Mouse (Mus musculus): Measurements from ENCODE around the gene Rai1. TPM values are rescaled to one million over a fixed set of nuclear protein-coding genes. Genes with fewer than 3 reads are reported as not detected.
A peak's percentile ranks its signal among the peaks of the same experiment; 100 is the strongest.

Gene Rai1
- polyA plus RNA-seq, 1 experiment from 2014 or later: 28.5 TPM

DNA sequence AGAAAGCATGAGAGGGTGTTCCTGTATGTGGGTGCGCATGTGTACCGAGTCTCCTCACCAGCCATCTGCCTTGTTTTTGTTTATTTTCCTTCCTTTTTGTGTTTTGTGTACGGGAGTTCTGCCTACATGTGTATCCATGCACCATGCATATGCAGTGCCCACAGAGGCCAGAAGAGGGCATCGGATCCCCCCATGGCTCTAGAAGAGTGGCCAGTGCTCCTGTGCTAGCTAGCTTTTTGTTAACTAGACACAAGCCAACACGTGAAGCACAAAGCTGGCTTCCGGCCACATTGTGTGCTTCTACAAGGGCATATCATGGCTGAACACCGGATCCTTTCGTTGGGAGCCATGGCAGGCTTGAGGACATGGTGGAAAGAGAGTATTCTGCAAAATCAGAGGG lies 34.2 kb upstream of the Rai1 start:
- H3K4me2 ChIP-seq (ENCODE audit: low read depth, low read length, severe bottlenecking): no peak overlapping the region
- H3K27me3 ChIP-seq (ENCODE audit: control insufficient read depth, insufficient read depth, low read length): no peaks in the 10 kb centered on the region; the same call in 1 of the 2 replicates
- whole genome bisulfite sequencing: 37% methylated on average over 8 of the region's 8 CpGs
- DNase-seq (ENCODE audit: low spot score) (peak; percentile 84), ATAC-seq (replicated peaks; ENCODE audit: low FRiP score) (no peak)
- no peaks in the 10 kb centered on the region for H3K4me1 ChIP-seq (replicated peaks; ENCODE audit: control insufficient read depth, insufficient read depth, low read length)
- H3K9me3 ChIP-seq (ENCODE audit: control insufficient read depth, low read length): no peaks in the 10 kb centered on the region
- no peak overlapping the region for H3K4me3 ChIP-seq (ENCODE audit: low read depth, low read length)
- no peak overlapping the region; the same call in 1 of the 2 replicates for H3K9ac ChIP-seq (ENCODE audit: low read length)
- no peaks in the 10 kb centered on the region for H3K36me3 ChIP-seq (ENCODE audit: control insufficient read depth, insufficient read depth, low read length)
- H3K27ac ChIP-seq (ENCODE audit: low read depth, low read length): no peak overlapping the region

DNA sequence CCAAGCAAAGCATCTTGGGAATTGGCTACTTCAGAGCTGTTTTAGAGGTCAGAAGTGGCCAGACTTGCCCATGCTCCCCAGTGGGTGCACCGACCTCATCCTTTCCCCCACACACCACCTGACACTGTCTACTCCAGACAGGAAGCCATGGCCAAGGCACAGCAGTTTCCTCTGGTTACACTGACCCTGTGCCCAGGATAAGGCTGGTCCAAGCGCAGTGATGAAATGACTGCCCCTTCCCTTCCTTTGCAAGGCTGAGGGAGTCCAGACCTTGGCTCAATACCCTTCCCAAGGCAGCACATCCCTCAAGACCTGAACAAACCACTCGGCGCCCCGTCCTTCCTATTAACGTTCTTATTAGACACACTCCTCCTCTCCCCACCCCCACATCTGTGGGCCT lies 33.6 kb upstream of the Rai1 start:
- no peak overlapping the region; the same call in 1 of the 2 replicates for H3K9ac ChIP-seq (ENCODE audit: low read length)
- DNase-seq (ENCODE audit: low spot score) (no peak), ATAC-seq (replicated peaks; ENCODE audit: low FRiP score) (no peak)
- no peaks in the 10 kb centered on the region for H3K9me3 ChIP-seq (ENCODE audit: control insufficient read depth, low read length)
- no peak overlapping the region for H3K4me2 ChIP-seq (ENCODE audit: low read depth, low read length, severe bottlenecking)
- no peak overlapping the region for H3K4me3 ChIP-seq (ENCODE audit: low read depth, low read length)
- H3K4me1 ChIP-seq (replicated peaks; ENCODE audit: control insufficient read depth, insufficient read depth, low read length): no peaks in the 10 kb centered on the region
- H3K27me3 ChIP-seq (ENCODE audit: control insufficient read depth, insufficient read depth, low read length): no peaks in the 10 kb centered on the region; the same call in 1 of the 2 replicates
- no peaks in the 10 kb centered on the region for H3K36me3 ChIP-seq (ENCODE audit: control insufficient read depth, insufficient read depth, low read length)
- WGBS: 81% methylated on average over 6 of the region's 6 CpGs
- no peak overlapping the region for H3K27ac ChIP-seq (ENCODE audit: low read depth, low read length)

DNA sequence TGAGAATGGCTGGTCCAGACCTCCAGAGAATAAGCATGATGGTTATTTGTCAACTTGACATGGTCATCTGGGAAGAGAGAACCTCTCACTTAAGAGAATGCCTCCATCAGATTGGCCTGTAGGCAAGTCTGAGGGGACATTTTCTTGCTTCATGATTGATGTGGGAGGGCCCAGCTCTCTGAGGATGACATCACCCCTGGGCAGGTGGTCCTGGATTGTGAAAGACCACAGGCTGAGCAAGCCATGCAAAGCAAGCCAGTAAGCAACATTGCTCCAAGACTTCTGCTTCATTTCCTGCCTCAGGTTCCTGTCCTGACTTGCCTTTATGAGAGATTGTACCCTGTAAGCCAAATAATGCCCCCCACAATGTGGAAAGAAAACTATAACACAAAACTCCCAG lies 31.7 kb upstream of the Rai1 start:
- DNase-seq (ENCODE audit: low spot score): no peak
- H3K4me3 ChIP-seq (ENCODE audit: low read depth, low read length): no peak overlapping the region
- H3K36me3 ChIP-seq (ENCODE audit: control insufficient read depth, insufficient read depth, low read length): no peaks in the 10 kb centered on the region
- H3K9ac ChIP-seq (ENCODE audit: low read length): no peak overlapping the region
- H3K4me2 ChIP-seq (ENCODE audit: low read depth, low read length, severe bottlenecking): no peak overlapping the region
- H3K4me1 ChIP-seq (replicated peaks; ENCODE audit: control insufficient read depth, insufficient read depth, low read length): no peaks in the 10 kb centered on the region
- no peaks in the 10 kb centered on the region; the same call in 1 of the 2 replicates for H3K27me3 ChIP-seq (ENCODE audit: control insufficient read depth, insufficient read depth, low read length)
- no peak for ATAC-seq (replicated peaks; ENCODE audit: low FRiP score)
- no peak overlapping the region for H3K27ac ChIP-seq (ENCODE audit: low read depth, low read length)
- H3K9me3 ChIP-seq (ENCODE audit: control insufficient read depth, low read length): no peaks in the 10 kb centered on the region

DNA sequence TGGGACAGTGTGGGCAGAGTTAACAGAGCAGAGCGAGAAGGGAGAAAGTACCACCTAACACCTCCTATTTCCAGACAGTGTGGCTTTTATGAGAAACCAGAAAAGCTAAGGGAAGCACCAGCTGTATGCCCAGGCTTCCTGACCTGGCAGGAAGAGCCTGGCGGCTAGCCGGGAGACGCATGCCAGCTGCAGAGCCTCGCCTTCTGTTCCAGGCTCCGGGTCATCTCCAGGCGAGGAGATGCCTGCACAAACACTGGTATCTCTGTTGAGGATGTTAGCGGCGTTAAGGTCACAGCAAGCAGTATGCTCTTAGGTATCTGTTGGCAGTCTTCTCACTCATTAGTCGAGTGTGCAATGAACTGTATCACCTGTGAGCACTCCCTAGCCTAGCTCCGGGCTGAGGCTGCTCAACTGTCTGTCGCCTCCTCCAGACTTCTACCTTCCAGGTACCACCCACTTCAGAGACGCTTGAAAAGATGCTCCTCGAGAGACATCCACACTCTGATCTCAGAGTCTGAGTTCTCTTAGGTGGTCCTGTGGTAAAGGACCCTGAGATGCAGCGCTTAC lies 30.8 kb upstream of the Rai1 start:
- H3K27ac ChIP-seq (ENCODE audit: low read depth, low read length): no peak overlapping the region

DNA sequence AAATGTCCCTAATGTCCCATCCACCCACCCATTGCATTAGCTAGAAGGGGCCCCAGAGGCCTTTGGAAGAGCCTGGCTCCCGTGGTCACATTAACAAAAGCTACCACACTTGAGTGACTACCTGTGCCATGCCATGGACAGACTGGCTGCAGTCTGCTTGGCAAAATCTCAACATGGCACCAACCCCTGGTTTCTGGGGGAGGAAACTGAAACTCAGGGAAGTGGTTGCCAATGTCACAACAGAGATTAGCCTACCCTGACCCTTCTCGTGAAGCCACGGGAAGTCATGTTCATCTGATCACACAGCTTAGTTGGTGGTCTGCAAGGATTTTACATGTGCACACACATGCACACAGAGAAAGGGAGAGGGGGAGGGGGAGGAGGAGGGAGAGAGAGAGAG lies 28.6 kb upstream of the Rai1 start:
- no peak for ATAC-seq (replicated peaks; ENCODE audit: low FRiP score)
- H3K36me3 ChIP-seq (ENCODE audit: control insufficient read depth, insufficient read depth, low read length): no peaks in the 10 kb centered on the region
- no peaks in the 10 kb centered on the region for H3K4me1 ChIP-seq (replicated peaks; ENCODE audit: control insufficient read depth, insufficient read depth, low read length)
- WGBS: 89% methylated on average over 3 of the region's 3 CpGs
- no peak overlapping the region for H3K9ac ChIP-seq (ENCODE audit: low read length)
- DNase-seq (ENCODE audit: low spot score): no peak
- H3K4me2 ChIP-seq (ENCODE audit: low read depth, low read length, severe bottlenecking): no peak overlapping the region
- no peak overlapping the region for H3K27ac ChIP-seq (ENCODE audit: low read depth, low read length)
- no peaks in the 10 kb centered on the region for H3K27me3 ChIP-seq (ENCODE audit: control insufficient read depth, insufficient read depth, low read length)
- H3K4me3 ChIP-seq (ENCODE audit: low read depth, low read length): no peak overlapping the region
- H3K9me3 ChIP-seq (ENCODE audit: control insufficient read depth, low read length): no peaks in the 10 kb centered on the region

More for the DNA sequence above, 30.8 kb upstream of the Rai1 start:
- Histone ChIP-seq H3K9ac (ENCODE audit: low read length) (no peak overlapping the region), H3K27me3 (ENCODE audit: control insufficient read depth, insufficient read depth, low read length) (no peaks in the 10 kb centered on the region; the same call in 1 of the 2 replicates), H3K9me3 (ENCODE audit: control insufficient read depth, low read length) (no peaks in the 10 kb centered on the region), H3K4me2 (ENCODE audit: low read depth, low read length, severe bottlenecking) (no peak overlapping the region), H3K4me1 (replicated peaks; ENCODE audit: control insufficient read depth, insufficient read depth, low read length) (no peaks in the 10 kb centered on the region), H3K4me3 (ENCODE audit: low read depth, low read length) (no peak overlapping the region), H3K36me3 (ENCODE audit: control insufficient read depth, insufficient read depth, low read length) (no peaks in the 10 kb centered on the region)
- ATAC-seq (replicated peaks; ENCODE audit: low FRiP score): no peak
- 84% methylated on average over 15 of the region's 15 CpGs for WGBS
- DNase-seq (ENCODE audit: low spot score): no peak

DNA sequence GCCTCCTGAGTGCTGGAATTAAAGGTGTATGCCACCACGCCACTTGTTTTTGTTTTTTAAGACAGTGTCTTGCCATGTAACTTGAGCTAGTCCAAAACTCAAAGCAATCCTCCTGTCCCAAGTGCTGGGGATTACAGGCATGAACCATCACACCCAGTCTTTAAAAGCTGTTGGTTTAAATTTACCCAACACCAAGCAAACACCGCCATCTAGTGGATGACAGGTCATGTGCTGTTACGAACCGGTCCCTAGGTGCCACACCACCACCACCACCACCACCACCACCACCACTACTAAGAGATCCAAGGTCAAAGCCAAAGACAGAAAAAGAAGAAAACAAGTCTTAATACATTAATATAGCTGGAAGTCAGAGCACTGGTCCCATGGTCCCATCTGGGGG lies 28.0 kb upstream of the Rai1 start:
- Histone ChIP-seq H3K4me1 (replicated peaks; ENCODE audit: control insufficient read depth, insufficient read depth, low read length) (no peaks in the 10 kb centered on the region), H3K9ac (ENCODE audit: low read length) (no peak overlapping the region)

DNA sequence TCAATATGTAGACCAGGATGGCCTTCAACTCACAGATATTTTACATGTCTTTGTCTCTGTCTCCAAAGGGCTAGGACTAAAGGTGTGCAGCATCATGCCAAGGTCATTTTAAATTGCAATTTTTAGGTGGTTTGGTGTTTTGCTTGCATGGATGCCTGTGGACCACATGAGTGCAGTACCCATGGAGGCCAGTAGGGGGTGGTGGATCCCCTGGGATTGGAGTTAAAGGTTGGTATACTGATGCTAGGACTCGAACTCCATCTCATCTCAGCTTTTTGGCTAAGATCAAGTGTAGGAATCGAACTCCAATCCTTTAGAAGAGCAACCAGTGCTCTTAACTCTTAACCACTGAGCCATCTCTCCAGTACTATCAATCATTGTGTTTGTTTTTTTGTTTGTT lies 20.2 kb upstream of the Rai1 start:
- Histone ChIP-seq H3K4me1 (replicated peaks; ENCODE audit: control insufficient read depth, insufficient read depth, low read length) (no peaks in the 10 kb centered on the region), H3K4me3 (ENCODE audit: low read depth, low read length) (no peak overlapping the region), H3K4me2 (ENCODE audit: low read depth, low read length, severe bottlenecking) (no peak overlapping the region), H3K9me3 (ENCODE audit: control insufficient read depth, low read length) (no peaks in the 10 kb centered on the region), H3K36me3 (ENCODE audit: control insufficient read depth, insufficient read depth, low read length) (no peaks in the 10 kb centered on the region), H3K9ac (ENCODE audit: low read length) (no peak overlapping the region), H3K27ac (ENCODE audit: low read depth, low read length) (no peak overlapping the region), H3K27me3 (ENCODE audit: control insufficient read depth, insufficient read depth, low read length) (no peaks in the 10 kb centered on the region)
- no peak for ATAC-seq (replicated peaks; ENCODE audit: low FRiP score)
- DNase-seq (ENCODE audit: low spot score): peak; percentile 76
- WGBS: 35% methylated on average over 2 of the region's 2 CpGs

More for the DNA sequence above, 28.0 kb upstream of the Rai1 start:
- H3K4me2 ChIP-seq (ENCODE audit: low read depth, low read length, severe bottlenecking): no peak overlapping the region
- H3K27me3 ChIP-seq (ENCODE audit: control insufficient read depth, insufficient read depth, low read length): no peaks in the 10 kb centered on the region
- H3K27ac ChIP-seq (ENCODE audit: low read depth, low read length): no peak overlapping the region
- WGBS: 20% methylated on average over 4 of the region's 4 CpGs
- H3K9me3 ChIP-seq (ENCODE audit: control insufficient read depth, low read length): no peaks in the 10 kb centered on the region
- no peaks in the 10 kb centered on the region for H3K36me3 ChIP-seq (ENCODE audit: control insufficient read depth, insufficient read depth, low read length)
- DNase-seq (ENCODE audit: low spot score) (peak; percentile 72), ATAC-seq (replicated peaks; ENCODE audit: low FRiP score) (no peak)
- H3K4me3 ChIP-seq (ENCODE audit: low read depth, low read length): no peak overlapping the region

DNA sequence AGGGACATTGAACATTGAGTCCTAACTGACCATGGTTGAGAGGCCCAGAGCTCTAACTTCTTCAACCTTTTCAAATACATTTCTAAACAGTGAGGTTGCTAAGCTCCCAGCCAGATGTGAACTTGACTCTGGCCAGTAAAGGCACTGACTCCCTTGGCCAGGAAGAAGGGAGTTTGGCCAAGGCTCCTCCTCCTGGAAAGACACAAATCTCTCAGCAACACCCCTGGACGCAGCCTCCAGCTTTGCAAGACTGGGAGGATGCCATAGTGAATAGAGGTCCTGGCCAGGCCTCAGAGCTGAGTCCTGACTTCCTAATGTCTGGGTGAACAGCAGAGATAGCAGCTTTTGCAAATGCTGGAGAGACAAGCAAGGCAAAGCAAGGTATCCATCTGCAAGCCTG lies 18.1 kb upstream of the Rai1 start:
- no peaks in the 10 kb centered on the region for H3K36me3 ChIP-seq (ENCODE audit: control insufficient read depth, insufficient read depth, low read length)
- H3K27ac ChIP-seq (ENCODE audit: low read depth, low read length): no peak overlapping the region
- ATAC-seq (replicated peaks; ENCODE audit: low FRiP score) (no peak), DNase-seq (ENCODE audit: low spot score) (no peak)
- H3K9ac ChIP-seq (ENCODE audit: low read length): no peak overlapping the region
- H3K4me1 ChIP-seq (replicated peaks; ENCODE audit: control insufficient read depth, insufficient read depth, low read length): no peaks in the 10 kb centered on the region
- H3K27me3 ChIP-seq (ENCODE audit: control insufficient read depth, insufficient read depth, low read length): no peaks in the 10 kb centered on the region
- WGBS: 78% methylated on average over 1 of the region's 1 CpGs
- no peak overlapping the region for H3K4me2 ChIP-seq (ENCODE audit: low read depth, low read length, severe bottlenecking)
- no peak overlapping the region for H3K4me3 ChIP-seq (ENCODE audit: low read depth, low read length)
- H3K9me3 ChIP-seq (ENCODE audit: control insufficient read depth, low read length): no peaks in the 10 kb centered on the region

DNA sequence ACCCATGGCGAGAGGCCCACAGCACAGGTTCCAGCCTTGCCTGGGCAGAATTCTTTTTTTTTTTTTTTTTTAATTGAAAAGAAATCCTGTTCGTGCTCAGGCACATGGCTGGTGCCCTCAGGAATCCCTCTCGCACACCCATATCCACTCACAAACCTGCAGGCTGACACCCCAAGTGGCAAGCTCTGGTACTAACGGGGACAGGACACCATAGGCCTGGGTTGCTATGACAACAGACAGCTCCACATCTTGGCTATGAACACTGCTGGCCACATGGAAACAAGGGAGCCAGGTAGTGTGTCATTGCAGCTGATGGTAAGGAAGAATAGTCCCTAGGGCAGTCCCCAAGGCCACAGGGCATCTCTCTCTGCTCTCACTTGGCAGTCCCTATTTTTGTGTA lies 15.9 kb upstream of the Rai1 start:
- H3K36me3 ChIP-seq (ENCODE audit: control insufficient read depth, insufficient read depth, low read length): no peaks in the 10 kb centered on the region
- 45% methylated on average over 4 of the region's 4 CpGs for WGBS
- DNase-seq (ENCODE audit: low spot score) (peak; percentile 66), ATAC-seq (replicated peaks; ENCODE audit: low FRiP score) (no peak; the same call in 1 of the 2 replicates)
- H3K4me3 ChIP-seq (ENCODE audit: low read depth, low read length): no peak overlapping the region
- no peaks in the 10 kb centered on the region for H3K27me3 ChIP-seq (ENCODE audit: control insufficient read depth, insufficient read depth, low read length)
- H3K9ac ChIP-seq (ENCODE audit: low read length): no peak overlapping the region
- H3K27ac ChIP-seq (ENCODE audit: low read depth, low read length): no peak overlapping the region
- no peak overlapping the region for H3K4me2 ChIP-seq (ENCODE audit: low read depth, low read length, severe bottlenecking)
- H3K9me3 ChIP-seq (ENCODE audit: control insufficient read depth, low read length): no peaks in the 10 kb centered on the region
- no peaks in the 10 kb centered on the region for H3K4me1 ChIP-seq (replicated peaks; ENCODE audit: control insufficient read depth, insufficient read depth, low read length)
